Mouse (Mus musculus): ENCODE results near the gene Cox7a2.

Gene Cox7a2

DNA sequence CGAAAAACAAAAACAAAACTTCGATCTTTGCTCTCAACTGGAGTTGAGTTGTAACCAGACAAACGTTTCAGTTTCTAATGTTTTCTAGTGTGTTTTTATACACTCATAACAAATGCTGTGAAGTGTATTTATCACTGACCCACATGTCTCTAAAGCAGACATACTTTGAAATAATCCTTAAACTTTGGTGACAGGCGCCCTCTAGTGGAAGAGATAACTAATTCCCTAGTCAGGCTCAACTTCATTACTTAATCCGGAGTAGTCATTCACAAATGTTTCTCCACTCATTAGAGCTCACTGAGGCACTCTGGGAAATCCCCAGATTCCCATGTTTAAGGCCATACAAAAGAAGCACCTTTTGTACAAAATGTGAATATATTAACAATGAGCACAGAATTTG lies 36.6 kb downstream of the Cox7a2 start:
- peak in 1 of 2 experiments; percentile 25 for DNase-seq

DNA sequence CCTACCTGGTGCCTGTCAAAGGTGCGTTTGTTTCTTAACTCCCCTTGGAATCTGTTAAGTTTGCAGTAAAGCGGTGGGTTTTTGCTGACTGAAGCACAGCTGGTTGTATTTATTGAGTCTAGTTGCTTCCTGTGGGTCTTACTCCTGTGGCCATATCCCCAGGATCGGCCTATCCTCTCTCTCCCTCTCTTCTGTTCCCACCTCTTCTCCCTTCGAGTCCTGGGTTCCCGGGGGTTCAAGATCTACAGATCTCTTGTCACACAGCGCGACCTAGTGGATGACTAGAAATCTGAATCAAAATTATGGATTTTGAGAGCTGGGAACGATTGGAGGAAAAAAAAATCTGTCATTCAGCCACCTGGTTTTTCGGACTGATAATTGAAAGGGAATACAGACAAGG lies 38.6 kb downstream of the Cox7a2 start:
- DNase-seq: peak; percentile 52 to 63

DNA sequence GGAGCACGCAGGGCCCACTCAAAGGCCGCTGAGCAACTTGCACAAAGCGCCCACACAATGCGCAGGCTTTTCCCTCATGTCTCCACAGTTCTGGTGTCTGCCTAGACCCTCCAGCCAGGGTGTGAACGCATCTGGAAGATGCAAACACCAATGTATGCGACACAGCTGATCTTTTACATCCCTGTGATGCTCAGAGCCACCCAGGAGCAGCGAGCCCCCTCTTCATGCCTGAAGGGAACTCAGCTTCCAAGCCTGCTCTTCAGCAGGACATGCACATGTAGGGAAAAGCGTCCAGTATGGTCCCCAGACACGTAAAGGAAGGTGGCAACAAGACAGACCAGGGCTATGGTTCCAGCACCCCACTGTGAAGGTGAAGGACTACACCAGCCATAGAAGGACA lies 39.5 kb downstream of the Cox7a2 start:
- no peak for DNase-seq

DNA sequence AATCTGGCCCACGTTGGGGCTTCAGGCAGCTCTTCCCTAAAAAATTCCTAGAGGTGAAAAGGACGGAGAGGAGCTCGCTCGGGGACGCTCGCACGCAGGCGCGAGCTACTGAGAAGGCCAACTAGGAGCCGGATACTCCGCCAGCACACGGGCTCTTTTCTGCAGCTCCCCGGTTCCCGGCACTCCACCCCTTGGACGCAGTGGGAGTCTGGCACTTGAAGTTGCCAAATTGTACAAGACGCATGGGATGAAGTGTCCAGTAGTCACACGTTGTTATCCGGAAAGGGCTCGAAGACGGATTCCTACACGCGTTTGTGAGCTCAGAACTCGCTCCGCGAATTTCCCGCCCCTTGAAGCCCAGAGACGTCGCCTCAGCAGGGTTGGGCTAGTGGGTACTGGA lies 40.2 kb downstream of the Cox7a2 start:
- no peak for DNase-seq

DNA sequence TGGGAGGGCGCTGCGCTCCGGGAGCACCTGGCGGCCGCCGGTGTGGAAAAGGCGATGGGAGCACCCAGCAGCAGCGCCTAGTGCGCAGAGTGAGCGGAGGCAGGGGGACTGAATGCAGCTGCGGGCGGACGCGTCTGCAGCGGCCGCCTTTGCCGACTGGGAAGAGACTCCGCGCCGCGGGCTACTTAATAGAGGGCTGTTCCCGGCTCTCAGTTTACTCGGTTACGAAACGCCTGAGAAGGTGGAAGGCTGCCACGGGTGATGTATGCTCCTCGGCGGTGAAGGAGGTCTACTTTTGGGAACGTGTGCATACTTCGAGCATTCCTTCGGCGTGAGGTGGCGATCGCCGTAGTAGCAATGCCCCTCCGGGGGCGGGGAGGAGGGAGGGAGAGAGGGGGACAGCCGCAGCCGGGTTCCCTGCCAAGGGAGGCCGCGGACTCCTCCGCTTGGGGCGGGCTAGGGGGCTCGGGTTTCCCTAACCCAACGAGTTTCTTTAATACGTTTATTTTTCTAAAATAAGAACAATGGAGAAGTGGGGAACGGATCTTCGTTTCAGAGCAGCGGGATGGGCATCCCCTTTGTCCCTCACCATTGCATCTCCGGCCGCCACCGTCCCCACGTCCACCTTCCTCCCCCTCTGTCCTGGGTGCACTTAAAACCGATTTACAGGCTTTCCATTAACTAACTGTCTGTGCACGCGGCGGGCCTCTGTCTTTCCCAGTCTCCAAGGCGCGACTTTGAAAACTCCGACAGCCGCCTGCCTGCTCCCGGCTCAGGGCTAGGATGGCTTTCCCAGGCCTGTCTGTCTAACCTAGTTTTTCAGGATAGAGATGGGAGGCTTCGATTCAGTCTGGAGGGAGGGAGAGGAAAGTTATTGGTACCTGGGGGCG lies 41.0 kb downstream of the Cox7a2 start, which contains the start of gene Col12a1:
Gene Col12a1 (minus strand): TSS at position 351 of the 890 bp plus-strand sequence.
- peak in 1 of 2 experiments; percentile 15 for DNase-seq

DNA sequence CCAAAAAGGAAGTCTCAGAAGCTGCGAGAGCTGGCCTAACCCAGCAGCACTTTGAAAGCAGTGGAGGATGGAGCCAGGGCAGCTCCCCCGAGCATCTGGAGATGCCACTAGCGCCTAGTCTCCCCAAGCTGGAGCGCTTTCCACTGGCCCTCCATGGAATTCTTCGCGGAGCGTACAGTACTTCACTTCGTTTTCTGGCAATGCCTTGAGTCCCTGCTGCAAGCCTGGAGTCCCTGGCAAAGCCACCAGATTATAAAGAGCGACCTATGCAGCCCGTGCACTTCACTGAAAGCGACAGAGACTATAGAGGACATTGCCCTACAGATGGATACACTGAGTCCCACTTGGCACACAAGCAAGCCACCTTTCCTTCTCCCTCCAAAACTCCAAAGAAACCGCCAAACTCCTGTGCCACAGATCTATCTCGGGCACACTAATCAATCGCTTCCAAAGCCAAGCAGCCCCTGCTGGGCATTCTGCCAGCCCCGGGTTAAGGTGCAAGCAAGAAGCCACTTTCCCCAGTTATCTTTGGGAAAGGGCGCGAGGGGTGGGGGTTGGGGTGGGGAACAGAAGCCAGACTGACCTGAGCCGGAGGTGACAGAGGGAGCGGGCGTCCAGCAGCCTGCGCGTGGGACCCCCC lies 41.7 kb downstream of the Cox7a2 start:
- DNase-seq: peak in 1 of 2 experiments; percentile 9

DNA sequence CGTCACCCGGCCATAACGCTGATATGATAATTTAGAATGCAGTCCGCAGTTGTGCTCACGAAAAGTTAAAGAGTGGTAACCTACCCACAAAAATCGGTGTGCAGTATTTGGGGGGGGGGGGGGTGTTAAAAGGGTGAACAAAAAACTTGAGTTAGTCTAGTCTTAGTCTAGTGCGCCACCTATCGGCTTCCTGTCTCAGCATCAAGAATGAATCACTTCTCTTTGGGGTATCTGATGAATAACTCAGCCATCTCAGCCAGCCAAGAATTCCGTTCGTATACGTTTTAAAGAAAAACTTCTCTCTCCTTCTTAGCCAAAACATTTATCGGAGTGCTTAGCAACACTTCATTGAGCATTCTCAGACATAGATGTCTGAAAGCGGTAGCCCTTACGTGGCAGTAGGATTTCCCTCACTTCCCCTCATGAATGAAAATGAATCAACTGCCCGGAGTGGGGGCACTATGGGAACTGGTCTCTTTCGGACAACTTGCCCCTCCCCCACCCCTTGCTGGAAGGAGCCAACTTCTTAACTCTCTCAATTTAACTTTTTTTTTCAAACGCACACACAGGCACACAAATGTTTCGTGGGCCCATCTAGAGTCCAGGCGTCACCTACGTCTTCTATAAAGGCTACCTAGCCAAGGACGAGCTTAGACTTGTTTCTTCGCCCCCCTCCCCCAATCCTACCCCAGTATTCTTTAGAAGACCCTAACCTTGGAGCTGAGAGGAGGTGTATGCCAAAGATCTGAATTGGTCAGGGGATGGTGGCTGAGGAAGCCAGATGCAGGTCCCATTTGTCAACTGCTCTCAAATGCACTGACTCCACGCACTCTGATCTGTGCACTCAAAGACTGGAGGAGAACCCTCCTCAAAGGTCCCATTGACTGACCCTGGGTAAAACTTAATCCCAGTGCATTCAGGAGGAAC lies 42.5 kb downstream of the Cox7a2 start:
- peak; percentile 77 for DNase-seq

- no peak for DNase-seq
These were observed 43.2 kb downstream of the Cox7a2 start for GRCm38 (mm10) chr9:79716496-79716895.

DNA sequence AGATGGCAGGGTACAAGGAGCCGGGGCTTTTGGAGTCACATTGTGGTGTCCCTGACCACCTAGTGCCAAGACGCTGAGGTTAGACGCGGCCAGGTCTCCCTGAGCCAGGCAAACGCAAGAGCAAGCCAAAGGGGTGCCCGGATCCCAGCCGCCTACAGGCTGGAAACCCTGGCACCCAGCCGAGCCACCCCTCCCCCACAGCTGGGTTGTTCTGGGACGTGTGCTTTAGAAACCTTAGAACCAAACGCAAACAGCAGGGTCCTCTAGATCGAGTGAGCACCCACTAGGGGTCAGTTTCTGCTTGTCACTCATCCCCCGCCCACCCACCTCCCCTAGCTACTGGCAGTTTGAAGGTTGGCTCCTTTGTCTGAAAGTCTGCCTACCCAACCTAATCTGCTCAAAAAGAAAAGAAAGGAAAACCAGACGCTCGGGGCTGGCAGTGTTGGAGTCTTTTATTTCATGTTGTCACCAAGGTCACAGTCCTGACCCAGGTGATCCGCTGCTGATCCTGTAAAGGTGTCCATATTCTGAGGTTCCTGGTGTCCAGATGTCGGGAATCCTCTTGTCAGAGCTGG lies 45.1 kb downstream of the Cox7a2 start:
- peak in 1 of 2 experiments; percentile 22 for DNase-seq
